Mouse (Mus musculus) CH12.LX (cell line): ENCODE measurements around the gene Usp40.

Experiments used
- CHD2 ChIP-seq: IDR thresholded peaks from 2 replicates; pipeline ENCODE4 v1.6.1; 2011; ENCODE audit warnings: low read length, improper control_type of control experiment
- CTCF ChIP-seq, 2 experiments: IDR thresholded peaks in 1 of 2; conservative IDR thresholded peaks in 1 of 2; 2 replicates each; pipeline ENCODE4 v1.5.1; 2011 to 2012; ENCODE audit warnings: low read depth in 2 of 2, low read length in 2 of 2, improper control_type of control experiment in 1 of 2, inconsistent platforms in 1 of 2, mild to moderate bottlenecking in 1 of 2, moderate library complexity in 1 of 2
- EP300 ChIP-seq: IDR thresholded peaks from 2 replicates; pipeline ENCODE4 v1.6.1; 2011; ENCODE audit warnings: low read length, improper control_type of control experiment
- JUN ChIP-seq: IDR thresholded peaks from 2 replicates; pipeline ENCODE4 v1.6.1; 2011; ENCODE audit warnings: low read depth, mild to moderate bottlenecking, low read length, improper control_type of control experiment, moderate library complexity; ENCODE audit not compliant: insufficient read depth
- NELFE ChIP-seq: IDR thresholded peaks from 2 replicates; pipeline ENCODE4 v1.6.1; 2011; ENCODE audit warnings: low read depth, low read length, improper control_type of control experiment
- POLR2A ChIP-seq: IDR thresholded peaks from 2 replicates; pipeline ENCODE4 v1.6.1; 2011; ENCODE audit warnings: low read depth, mild to moderate bottlenecking, improper control_type of control experiment, low read length
- RAD21 ChIP-seq: IDR thresholded peaks from 2 replicates; pipeline ENCODE4 v1.6.1; 2011; ENCODE audit warnings: low read depth, mild to moderate bottlenecking, low read length, improper control_type of control experiment, moderate library complexity
- TCF12 ChIP-seq: IDR thresholded peaks from 2 replicates; pipeline ENCODE4 v1.6.1; 2014; ENCODE audit warnings: low read depth, mild to moderate bottlenecking, inconsistent platforms, low read length, improper control_type of control experiment
- UBTF ChIP-seq: IDR thresholded peaks from 2 replicates; pipeline ENCODE4 v1.6.1; 2012; ENCODE audit warnings: low read depth, mild to moderate bottlenecking, inconsistent platforms, low read length, improper control_type of control experiment, moderate library complexity
- ZNF384 ChIP-seq: IDR thresholded peaks from 2 replicates; pipeline ENCODE4 v1.6.1; 2012; ENCODE audit warnings: low read depth, low read length, improper control_type of control experiment, inconsistent platforms

DNA sequence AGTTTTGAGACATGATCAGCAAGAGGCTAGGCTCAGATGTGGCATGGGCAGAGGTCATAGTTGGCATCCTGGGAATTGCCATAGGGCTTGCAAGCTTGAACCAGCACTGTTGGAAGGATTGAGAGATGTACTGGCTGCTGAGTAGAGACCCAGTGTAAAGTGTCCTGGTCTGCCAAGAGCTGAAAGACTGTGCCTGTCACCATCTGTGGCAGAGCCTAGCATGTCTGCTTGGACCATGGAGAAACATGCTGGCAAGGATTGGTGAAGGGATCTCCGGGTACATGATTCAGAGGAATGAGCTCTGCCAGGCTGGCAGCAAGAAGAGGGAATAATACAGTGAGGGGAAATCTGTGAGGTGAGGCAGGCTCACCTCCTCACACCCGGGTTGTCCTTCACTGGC lies 90.3 kb downstream of the Usp40 start:
- no peak for TF ChIP-seq RAD21
- no peak for TF ChIP-seq ZNF384
- TF ChIP-seq EP300: no peak
- no peak for TF ChIP-seq TCF12
- TF ChIP-seq CTCF (conservative IDR thresholded peaks at IDR 0.05 in 1 of 2, IDR thresholded peaks at IDR 0.05 in 1 of 2; ENCODE audit: low read depth in 2 of 2, low read length in 2 of 2): no peak
- TF ChIP-seq CHD2: no peak
- no peak for TF ChIP-seq POLR2A
- no peak for TF ChIP-seq NELFE
- TF ChIP-seq UBTF: no peak
- no peak for TF ChIP-seq JUN
